Mouse (Mus musculus) adrenal gland, postnatal 14 days (tissue): Measurements from ENCODE around the gene Eps8l2. TPM values are rescaled to one million over a fixed set of nuclear protein-coding genes. Genes with fewer than 3 reads are reported as not detected.

ENCODE experiments used
- DNase-seq: peaks from one replicate; pipeline ENCODE4 v3.0.0; 2021; ENCODE audit warnings: mixed read lengths
- total RNA-seq: library from RNA; stranded (reverse); gene quantifications from 2 replicates; pipeline ENCODE4 v1.2.3, GENCODE M21; 2021

Eps8l2 gene
- total RNA-seq, 1 experiment from 2014 or later, result 5.1 TPM

DNA sequence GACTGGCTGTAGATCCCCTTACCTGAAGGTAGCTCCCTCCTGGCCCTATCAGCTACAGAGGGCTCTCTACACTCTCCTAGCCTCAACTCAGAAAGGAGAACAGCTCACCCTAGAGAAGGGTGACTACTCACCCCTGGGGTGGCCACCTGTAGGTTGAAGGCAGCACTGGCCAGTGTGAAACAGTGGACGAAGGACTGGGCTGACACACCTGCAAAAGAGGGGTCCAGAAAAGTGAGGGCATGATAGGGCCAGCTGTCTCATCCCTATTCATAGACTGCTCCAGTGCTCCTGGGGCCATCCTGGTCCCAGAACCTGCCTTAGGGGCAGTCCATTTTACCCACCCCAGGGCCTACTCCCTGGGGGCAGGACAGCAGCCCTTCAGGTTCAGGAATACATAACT is 73.0 kb downstream of the Eps8l2 start:
- DNase-seq, result no peak

Other genes starting within 250 kb of the Eps8l2 start
- gene Sigirr, start 238.3 kb upstream of the Eps8l2 start, total RNA-seq, result 7.5 and 10.0 TPM in 2 replicates
- 0.22 and 0.38 TPM in 2 replicates for gene Ano9, start 221.1 kb upstream of the Eps8l2 start, total RNA-seq
- gene Ptdss2, start 216.5 kb upstream of the Eps8l2 start, total RNA-seq, result 46.2 and 49.6 TPM in 2 replicates
- gene Rnh1, start 166.0 kb upstream of the Eps8l2 start, total RNA-seq, result 186 and 200 TPM in 2 replicates
- gene Hras, start 144.9 kb upstream of the Eps8l2 start, total RNA-seq, result 81.7 and 83.6 TPM in 2 replicates
- 7.6 and 9.6 TPM in 2 replicates for gene Lrrc56, start 144.7 kb upstream of the Eps8l2 start, total RNA-seq
- 0.26 and 0.34 TPM in 2 replicates for gene Lmntd2, start 124.8 kb upstream of the Eps8l2 start, total RNA-seq
- 4.9 and 5.2 TPM in 2 replicates for gene Rassf7, start 123.0 kb upstream of the Eps8l2 start, total RNA-seq
- 78.2 and 80.2 TPM in 2 replicates for gene Phrf1, start 110.1 kb upstream of the Eps8l2 start, total RNA-seq
- gene Irf7, start 72.4 kb upstream of the Eps8l2 start, total RNA-seq, result 5.2 and 7.7 TPM in 2 replicates
- gene Cdhr5, start 62.1 kb upstream of the Eps8l2 start, total RNA-seq, result 8.0 and 10.6 TPM in 2 replicates
- 2.3 and 3.2 TPM in 2 replicates for gene Sct, start 59.7 kb upstream of the Eps8l2 start, total RNA-seq
- gene Drd4, start 46.9 kb upstream of the Eps8l2 start, total RNA-seq, result 1.1 and 2.3 TPM in 2 replicates
- 32.5 and 41.2 TPM in 2 replicates for gene Deaf1, start 11.2 kb upstream of the Eps8l2 start, total RNA-seq
- 22.9 and 25.6 TPM in 2 replicates for gene Tmem80, start 11.1 kb upstream of the Eps8l2 start, total RNA-seq
- gene Taldo1, start 53.3 kb downstream of the Eps8l2 start, total RNA-seq, result 479 and 481 TPM in 2 replicates
- gene Gatd1, start 75.3 kb downstream of the Eps8l2 start, total RNA-seq, result 22.5 and 36.2 TPM in 2 replicates
- 1.0 and 3.6 TPM in 2 replicates for gene Cend1, start 90.6 kb downstream of the Eps8l2 start, total RNA-seq
- gene Slc25a22, start 99.0 kb downstream of the Eps8l2 start, total RNA-seq, result 87.0 and 91.0 TPM in 2 replicates
- gene Pidd1, start 105.1 kb downstream of the Eps8l2 start, total RNA-seq, result 3.5 and 5.9 TPM in 2 replicates
- 908 and 1,128 TPM in 2 replicates for gene Rplp2, start 108.5 kb downstream of the Eps8l2 start, total RNA-seq
- 1,289 and 1,648 TPM in 2 replicates for gene Pnpla2, start 116.3 kb downstream of the Eps8l2 start, total RNA-seq
- gene Cracr2b, start 122.2 kb downstream of the Eps8l2 start, total RNA-seq, result 14.2 and 23.2 TPM in 2 replicates
- gene Cd151, start 128.5 kb downstream of the Eps8l2 start, total RNA-seq, result 199 and 204 TPM in 2 replicates
- gene Polr2l, start 136.3 kb downstream of the Eps8l2 start, total RNA-seq, result 74.5 TPM in 2 replicates
- gene Tspan4, start 136.4 kb downstream of the Eps8l2 start, total RNA-seq, result 49.4 and 58.4 TPM in 2 replicates
- gene Chid1, start 201.0 kb downstream of the Eps8l2 start, total RNA-seq, result 46.5 and 49.7 TPM in 2 replicates
- gene Ap2a2, start 223.3 kb downstream of the Eps8l2 start, total RNA-seq, result 61.0 and 64.0 TPM in 2 replicates